Mouse (Mus musculus): ENCODE measurements around the gene S100a2. TPM values are rescaled to one million over a fixed set of nuclear protein-coding genes. Genes with fewer than 3 reads are reported as not detected.

Gene S100a2
- polyA plus RNA-seq, 1 experiment from 2014 or later: not detected

DNA sequence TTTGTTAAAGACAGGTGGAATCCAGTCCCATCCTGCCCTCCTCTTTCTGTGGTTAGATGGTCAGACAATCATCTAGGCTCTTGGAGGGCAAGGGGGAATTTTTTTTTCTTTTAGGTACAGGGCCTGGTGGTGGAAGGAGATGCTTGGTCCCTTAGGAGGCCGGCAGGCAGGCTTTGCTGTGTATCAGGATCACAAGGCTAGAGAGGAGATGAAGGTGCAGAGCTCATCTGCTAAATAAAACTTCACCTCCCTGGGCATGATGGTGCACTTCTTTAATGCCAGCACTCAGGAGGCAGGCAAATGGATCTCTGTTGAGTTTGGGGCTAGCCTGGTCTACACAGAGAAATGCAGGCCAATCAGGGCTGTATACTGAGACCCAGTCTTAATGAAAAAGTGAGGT, 25.9 kb downstream of the S100a2 start:
- H3K27ac ChIP-seq: no peak overlapping the region
- no peak overlapping the region for H3K4me3 ChIP-seq (ENCODE audit: inconsistent target)
- H3K36me3 ChIP-seq (ENCODE audit: inconsistent target): no peaks in the 10 kb centered on the region
- H3K79me2 ChIP-seq (ENCODE audit: inconsistent target): peaks cover 39% of the 10 kb centered on the region
- WGBS (ENCODE audit: missing documents): 89% methylated on average over 1 of the region's 1 CpGs

DNA sequence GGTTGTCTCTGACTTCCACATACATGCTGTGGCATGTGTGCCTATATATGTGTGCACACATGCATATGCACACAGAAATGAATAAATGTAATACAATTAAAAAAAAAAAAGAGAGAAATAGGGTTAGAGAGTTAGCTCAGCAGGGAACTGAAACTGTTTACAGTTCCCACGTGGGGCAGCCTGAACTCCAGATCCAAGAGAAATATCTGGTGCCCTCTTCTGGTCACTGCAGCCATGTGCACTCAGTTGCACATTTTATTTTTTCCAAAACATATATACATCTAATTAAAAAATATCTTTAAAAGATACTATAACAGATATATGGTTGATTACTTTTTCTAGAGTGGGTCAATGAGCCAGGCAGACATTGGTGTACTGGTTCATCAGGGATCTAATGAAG, 27.5 kb downstream of the S100a2 start:
- H3K79me2 ChIP-seq (ENCODE audit: inconsistent target): peaks cover 39% of the 10 kb centered on the region
- no peak overlapping the region for H3K4me3 ChIP-seq (ENCODE audit: inconsistent target)
- H3K36me3 ChIP-seq (ENCODE audit: inconsistent target): no peaks in the 10 kb centered on the region
- no peak overlapping the region for H3K27ac ChIP-seq
- WGBS (ENCODE audit: missing documents): 11% methylated on average over 1 of the region's 1 CpGs

DNA sequence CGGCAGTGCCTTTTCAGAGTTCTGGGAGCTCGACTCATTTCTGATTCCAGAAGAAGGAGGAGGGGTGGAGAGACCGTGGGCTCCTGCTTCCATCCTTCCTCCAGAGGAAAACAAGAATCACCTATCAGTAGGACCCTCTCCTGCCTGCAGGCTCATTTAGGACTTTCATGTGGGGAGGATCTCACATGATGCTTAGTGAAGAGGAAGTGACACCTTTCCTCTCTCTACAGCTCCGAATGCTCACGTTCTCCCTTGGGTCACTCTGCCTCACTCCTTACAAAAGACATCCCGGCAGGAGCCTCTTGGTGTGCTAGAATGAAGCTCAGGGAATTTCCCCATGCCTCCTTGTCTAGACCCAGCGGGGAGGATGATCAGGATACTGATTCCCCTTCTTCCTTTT, 31.5 kb downstream of the S100a2 start:
- WGBS (ENCODE audit: missing documents): 40% methylated on average over 7 of the region's 7 CpGs
- peaks cover under 1% of the 10 kb centered on the region; the same call in 1 of the 2 replicates for H3K79me2 ChIP-seq (ENCODE audit: inconsistent target)
- no peak overlapping the region for H3K4me3 ChIP-seq (ENCODE audit: inconsistent target)
- H3K27ac ChIP-seq: no peak overlapping the region
- H3K36me3 ChIP-seq (ENCODE audit: inconsistent target): no peaks in the 10 kb centered on the region

DNA sequence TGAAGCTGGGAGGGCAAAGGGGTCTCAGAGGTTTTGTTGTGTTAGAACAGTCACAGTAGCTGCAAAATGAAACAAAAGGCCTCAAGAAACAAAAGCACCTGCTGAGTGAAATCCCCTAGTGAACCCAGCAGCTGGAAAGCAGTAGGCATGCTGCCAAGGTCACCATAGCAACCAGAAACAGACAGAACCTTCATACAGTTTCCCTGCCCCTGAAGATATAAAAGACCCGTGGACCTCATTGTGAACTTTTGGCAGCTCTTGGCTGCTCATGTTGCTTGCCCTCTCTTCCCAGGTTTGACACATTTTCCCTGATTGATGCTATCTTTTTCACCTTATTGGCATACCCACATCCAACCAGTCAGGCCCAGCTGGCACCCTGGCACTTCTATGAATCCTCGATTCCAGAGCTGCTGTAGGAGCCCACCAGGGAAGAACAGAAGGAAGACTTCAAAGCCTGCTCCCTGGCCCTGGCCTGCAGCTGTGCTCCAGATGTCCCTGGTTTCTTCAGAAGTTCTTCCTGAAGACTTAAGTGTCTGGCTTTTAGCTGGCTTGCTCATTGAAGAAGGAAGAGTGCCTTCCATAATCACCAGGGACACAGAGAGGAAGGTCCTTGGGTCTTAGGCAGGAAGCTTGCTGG, 33.5 kb downstream of the S100a2 start:
- Histone ChIP-seq H3K27ac (no peak overlapping the region), H3K36me3 (ENCODE audit: inconsistent target) (no peaks in the 10 kb centered on the region), H3K4me3 (ENCODE audit: inconsistent target) (no peak overlapping the region), H3K79me2 (ENCODE audit: inconsistent target) (no peaks in the 10 kb centered on the region)
- WGBS (ENCODE audit: missing documents): 55% methylated on average over 2 of the region's 2 CpGs

GRCm38 (mm10) chr3:90625496-90625895, 35.4 kb downstream of the S100a2 start:
- Histone ChIP-seq H3K36me3 (ENCODE audit: inconsistent target) (no peaks in the 10 kb centered on the region), H3K79me2 (ENCODE audit: inconsistent target) (no peaks in the 10 kb centered on the region)
- WGBS (ENCODE audit: missing documents): 92% methylated on average over 5 of the region's 5 CpGs

DNA sequence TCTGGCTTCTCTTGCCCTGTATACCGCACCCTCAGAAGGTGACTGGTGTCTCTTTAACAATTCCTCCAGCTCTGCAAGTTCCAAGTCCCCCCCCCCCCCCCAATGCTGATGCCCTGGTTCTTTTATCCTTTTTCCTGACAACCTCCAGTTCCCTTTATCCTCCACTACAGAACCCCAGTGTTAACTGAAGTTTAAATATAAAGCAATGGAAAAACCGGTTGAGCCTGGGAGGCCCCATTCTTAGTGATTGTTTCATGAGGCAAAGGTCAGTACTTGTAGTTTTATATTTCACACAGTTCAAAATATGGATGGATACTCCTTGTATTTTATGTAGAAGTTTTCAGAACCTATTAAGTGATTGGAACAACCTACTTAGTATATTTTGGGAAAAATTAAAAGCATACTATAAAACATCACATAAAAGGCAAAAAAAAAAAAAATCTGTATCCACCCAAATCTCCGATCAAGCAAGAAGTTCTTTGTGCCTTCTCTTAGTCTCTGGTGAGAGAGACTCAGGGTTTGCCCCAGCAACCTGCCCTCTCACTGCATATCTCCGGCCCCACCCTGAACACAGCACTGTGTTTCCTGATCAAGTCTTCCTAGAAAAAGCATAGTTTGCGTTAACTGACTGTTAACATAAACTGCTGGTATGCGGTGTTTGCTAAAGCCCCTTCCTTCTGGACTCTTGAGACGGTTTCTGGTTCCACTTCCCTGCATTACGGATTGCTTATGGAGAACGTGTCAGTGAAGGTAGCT, 36.4 kb downstream of the S100a2 start:
- Histone ChIP-seq H3K79me2 (ENCODE audit: inconsistent target) (no peaks in the 10 kb centered on the region), H3K4me3 (ENCODE audit: inconsistent target) (no peak overlapping the region), H3K27ac (no peak overlapping the region), H3K36me3 (ENCODE audit: inconsistent target) (no peaks in the 10 kb centered on the region)
- WGBS (ENCODE audit: missing documents): 86% methylated on average over 9 of the region's 9 CpGs

More at GRCm38 (mm10) chr3:90625496-90625895, 35.4 kb downstream of the S100a2 start:
- Histone ChIP-seq H3K4me3 (ENCODE audit: inconsistent target) (no peak overlapping the region), H3K27ac (no peak overlapping the region)

- WGBS (ENCODE audit: missing documents): 58% methylated on average over 5 of the region's 5 CpGs
- Histone ChIP-seq H3K27ac (no peak overlapping the region), H3K4me3 (ENCODE audit: inconsistent target) (no peak overlapping the region), H3K36me3 (ENCODE audit: inconsistent target) (no peaks in the 10 kb centered on the region), H3K79me2 (ENCODE audit: inconsistent target) (no peaks in the 10 kb centered on the region)
Measured at GRCm38 (mm10) chr3:90627366-90627765, 37.3 kb downstream of the S100a2 start.

GRCm38 (mm10) chr3:90627807-90628206, 37.8 kb downstream of the S100a2 start:
- no peaks in the 10 kb centered on the region for H3K36me3 ChIP-seq (ENCODE audit: inconsistent target)
- H3K27ac ChIP-seq: no peak overlapping the region
- no peaks in the 10 kb centered on the region for H3K79me2 ChIP-seq (ENCODE audit: inconsistent target)
- H3K4me3 ChIP-seq (ENCODE audit: inconsistent target): no peak overlapping the region
- 83% methylated on average over 4 of the region's 4 CpGs for WGBS (ENCODE audit: missing documents)

DNA sequence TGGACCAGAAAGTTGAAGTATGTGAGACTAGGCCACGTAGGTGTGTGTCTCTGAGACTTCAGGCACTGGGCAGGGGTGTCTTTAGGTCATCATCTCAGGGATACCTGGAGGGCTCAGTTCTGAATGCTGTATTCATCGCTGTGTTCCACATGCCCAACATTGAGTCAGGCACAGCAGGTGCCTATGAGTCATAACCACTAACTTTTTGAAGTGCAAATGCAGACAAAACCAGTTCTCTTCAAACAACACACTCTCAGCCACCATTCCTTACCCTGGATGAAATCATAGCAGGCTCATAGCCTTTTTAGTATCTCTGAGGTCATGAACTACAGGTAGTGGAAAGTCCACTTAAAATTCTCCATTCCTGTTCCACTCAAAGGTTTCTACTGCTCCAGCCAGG, 39.3 kb downstream of the S100a2 start:
- WGBS (ENCODE audit: missing documents): 94% methylated on average over 2 of the region's 2 CpGs
- Histone ChIP-seq H3K36me3 (ENCODE audit: inconsistent target) (no peaks in the 10 kb centered on the region), H3K27ac (no peak overlapping the region), H3K4me3 (ENCODE audit: inconsistent target) (no peak overlapping the region), H3K79me2 (ENCODE audit: inconsistent target) (no peaks in the 10 kb centered on the region)

- 56% methylated on average over 2 of the region's 2 CpGs for WGBS (ENCODE audit: missing documents)
Measured at GRCm38 (mm10) chr3:90631984-90632383, 41.9 kb downstream of the S100a2 start.

DNA sequence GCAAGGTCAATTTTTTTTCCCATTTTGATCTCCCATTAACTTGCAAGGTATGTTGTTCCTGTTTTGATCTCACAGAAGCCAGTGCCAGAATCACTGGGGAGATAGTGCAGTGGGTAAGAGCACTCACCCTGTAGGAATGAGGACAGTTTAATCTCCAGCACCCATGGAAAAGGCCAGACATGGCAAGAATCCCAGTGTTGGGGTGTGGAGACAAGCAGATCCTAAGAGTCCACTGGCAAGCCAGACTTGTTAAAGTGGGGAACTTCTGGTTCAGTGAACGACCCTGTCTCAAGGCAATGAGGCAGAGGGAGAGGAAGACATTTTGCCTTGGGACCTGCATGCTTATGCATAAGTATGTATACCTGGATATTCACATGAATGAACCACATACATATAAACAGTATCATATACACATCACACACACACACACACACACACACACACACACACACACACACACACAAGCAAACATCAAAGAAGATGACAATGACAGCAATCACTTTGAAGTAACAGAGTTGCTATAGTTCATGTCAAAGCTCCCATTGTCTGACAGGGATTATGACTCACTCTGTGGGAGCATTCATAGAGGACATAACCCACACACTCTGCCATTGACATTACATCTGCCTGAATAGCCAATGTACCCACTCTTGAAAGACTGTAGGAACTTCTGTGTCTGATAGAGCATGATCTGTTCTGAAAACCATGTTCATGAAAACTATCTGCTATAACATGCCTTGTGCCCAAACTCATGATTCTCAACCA, 48.6 kb downstream of the S100a2 start:
- Histone ChIP-seq H3K27ac (no peak overlapping the region), H3K36me3 (ENCODE audit: inconsistent target) (no peaks in the 10 kb centered on the region), H3K79me2 (ENCODE audit: inconsistent target) (no peaks in the 10 kb centered on the region), H3K4me3 (ENCODE audit: inconsistent target) (no peak overlapping the region)
- 70% methylated on average over 1 of the region's 1 CpGs for WGBS (ENCODE audit: missing documents)

More at GRCm38 (mm10) chr3:90631984-90632383, 41.9 kb downstream of the S100a2 start:
- Histone ChIP-seq H3K4me3 (ENCODE audit: inconsistent target) (no peak overlapping the region), H3K79me2 (ENCODE audit: inconsistent target) (no peaks in the 10 kb centered on the region), H3K27ac (no peak overlapping the region), H3K36me3 (ENCODE audit: inconsistent target) (no peaks in the 10 kb centered on the region)

DNA sequence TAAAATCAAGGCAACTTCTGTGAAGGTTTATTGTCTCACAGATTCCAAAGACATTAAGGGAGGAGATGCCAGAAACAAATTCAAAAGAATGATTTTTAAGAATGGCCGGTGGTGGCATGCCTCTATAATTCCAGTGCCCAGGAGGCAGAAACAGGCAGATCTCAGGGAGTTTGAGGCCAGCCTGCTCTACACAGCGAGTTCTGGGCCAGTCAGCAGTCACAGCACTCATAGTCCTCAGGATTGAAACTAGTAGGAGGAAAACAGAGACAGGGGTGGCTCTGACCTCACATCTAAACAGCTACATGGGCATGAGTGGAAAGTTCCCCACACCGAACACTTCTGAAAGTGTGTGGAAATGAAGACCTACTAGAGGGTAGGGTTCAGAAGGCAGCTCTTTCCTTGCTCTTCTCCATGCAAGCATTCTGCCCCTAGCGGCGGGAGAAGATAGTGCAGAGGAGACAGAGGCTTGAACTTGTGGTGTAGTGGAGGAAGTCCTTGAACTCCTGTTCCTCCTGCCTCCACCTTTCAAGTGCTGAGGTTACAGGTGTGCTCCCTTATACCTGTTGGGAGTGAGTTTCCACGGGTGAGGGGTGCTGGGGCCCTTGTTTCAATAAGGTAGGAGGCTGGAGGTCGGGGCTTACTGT, 49.6 kb downstream of the S100a2 start:
- Histone ChIP-seq H3K4me3 (ENCODE audit: inconsistent target) (no peak overlapping the region), H3K36me3 (ENCODE audit: inconsistent target) (no peaks in the 10 kb centered on the region), H3K79me2 (ENCODE audit: inconsistent target) (no peaks in the 10 kb centered on the region), H3K27ac (no peak overlapping the region)
- WGBS (ENCODE audit: missing documents): 64% methylated on average over 7 of the region's 7 CpGs

- Histone ChIP-seq H3K79me2 (ENCODE audit: inconsistent target) (no peaks in the 10 kb centered on the region), H3K27ac (no peak overlapping the region), H3K36me3 (ENCODE audit: inconsistent target) (no peaks in the 10 kb centered on the region), H3K4me3 (ENCODE audit: inconsistent target) (no peak overlapping the region)
- WGBS (ENCODE audit: missing documents): 76% methylated on average over 7 of the region's 7 CpGs
Measured at GRCm38 (mm10) chr3:90640981-90641380, 50.9 kb downstream of the S100a2 start.
